Mouse (Mus musculus) ES-Bruce4 (cell line): ENCODE results near the gene Cyp27b1. TPM values are rescaled to one million over a fixed set of nuclear protein-coding genes. Genes with fewer than 3 reads are reported as not detected.
A peak's percentile ranks its signal among the peaks of the same experiment; 100 is the strongest.

Experiments
- H3K27ac ChIP-seq: 2 replicates; pipeline ENCODE4 v1.5.1; 2012; ENCODE audit warnings: low read length, inconsistent platforms; ENCODE audit not compliant: insufficient read depth
- H3K27me3 ChIP-seq: 2 replicates; pipeline ENCODE4 v1.6.1; 2012; ENCODE audit warnings: mild to moderate bottlenecking, low read length, inconsistent platforms; ENCODE audit not compliant: control insufficient read depth, poor library complexity, insufficient read depth, severe bottlenecking
- H3K36me3 ChIP-seq: 2 replicates; pipeline ENCODE4 v1.6.1; 2012; ENCODE audit warnings: inconsistent platforms, mild to moderate bottlenecking, low read length, moderate library complexity; ENCODE audit not compliant: control insufficient read depth, poor library complexity, insufficient read depth, severe bottlenecking
- H3K4me1 ChIP-seq: one replicate; pipeline ENCODE4 v1.8.1; 2011; ENCODE audit warnings: low read length; ENCODE audit not compliant: control insufficient read depth, insufficient read depth
- H3K4me3 ChIP-seq: 2 replicates; pipeline ENCODE4 v1.5.1; 2011; ENCODE audit warnings: low read depth, mild to moderate bottlenecking, low read length
- H3K9ac ChIP-seq: 2 replicates; pipeline ENCODE4 v1.6.1; 2012; ENCODE audit warnings: low read depth, mild to moderate bottlenecking, inconsistent platforms; ENCODE audit not compliant: poor library complexity, severe bottlenecking
- H3K9me3 ChIP-seq: replicated peaks from 2 replicates; pipeline ENCODE4 v1.6.1; 2012; ENCODE audit warnings: mild to moderate bottlenecking, low read length, inconsistent platforms; ENCODE audit not compliant: control insufficient read depth, poor library complexity, insufficient read depth, severe bottlenecking
- CTCF ChIP-seq: IDR thresholded peaks from one replicate; pipeline ENCODE4 v1.8.1; 2011; ENCODE audit warnings: low read depth, low read length
- EP300 ChIP-seq: IDR thresholded peaks from 2 replicates; pipeline ENCODE4 v1.6.1; 2011; ENCODE audit warnings: low read depth, low read length; ENCODE audit not compliant: insufficient read depth
- POLR2A ChIP-seq: IDR thresholded peaks from one replicate; pipeline ENCODE4 v1.8.1; 2011; ENCODE audit warnings: low read length; ENCODE audit not compliant: insufficient read depth
- polyA plus RNA-seq: library from polyadenylated mRNA; stranded (reverse); fragments of >200 nt; gene quantifications from 2 replicates; pipeline ENCODE4 v1.2.4, GENCODE M21; 2011; ENCODE audit warnings: low read depth; ENCODE audit not compliant: missing spikeins, insufficient read depth, insufficient read length

Cyp27b1 gene
- polyA plus RNA-seq, 1 experiment = 0.42 TPM

DNA sequence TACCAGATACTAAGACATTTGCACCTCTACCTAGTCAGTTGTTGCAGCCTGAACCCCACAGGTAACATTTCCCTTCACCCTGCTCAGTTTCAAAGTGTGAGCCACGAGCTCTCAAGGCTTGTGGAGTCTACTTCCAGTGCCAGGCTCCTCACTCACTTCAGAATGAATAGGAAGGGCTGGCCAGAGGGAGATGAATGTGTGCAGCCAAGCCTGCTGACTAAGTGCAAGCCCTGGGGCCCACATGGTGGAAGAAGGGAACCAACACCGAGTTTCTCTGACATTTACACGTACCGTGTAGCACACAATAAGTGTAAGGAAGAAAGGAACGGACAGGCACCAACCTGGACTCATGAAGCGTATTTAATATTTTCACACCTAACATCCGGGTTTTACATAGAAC lies 44.2 kb upstream of the Cyp27b1 start:
- Histone ChIP-seq H3K36me3 (no peaks in the 10 kb centered on the region), H3K27me3 (no peaks in the 10 kb centered on the region), H3K27ac (no peak overlapping the region), H3K4me3 (no peak overlapping the region), H3K9ac (no peak overlapping the region), H3K9me3 (no peaks in the 10 kb centered on the region), H3K4me1 (no peaks in the 10 kb centered on the region)
- TF ChIP-seq POLR2A = no peak
- no peak for TF ChIP-seq CTCF
- TF ChIP-seq EP300 = no peak

DNA sequence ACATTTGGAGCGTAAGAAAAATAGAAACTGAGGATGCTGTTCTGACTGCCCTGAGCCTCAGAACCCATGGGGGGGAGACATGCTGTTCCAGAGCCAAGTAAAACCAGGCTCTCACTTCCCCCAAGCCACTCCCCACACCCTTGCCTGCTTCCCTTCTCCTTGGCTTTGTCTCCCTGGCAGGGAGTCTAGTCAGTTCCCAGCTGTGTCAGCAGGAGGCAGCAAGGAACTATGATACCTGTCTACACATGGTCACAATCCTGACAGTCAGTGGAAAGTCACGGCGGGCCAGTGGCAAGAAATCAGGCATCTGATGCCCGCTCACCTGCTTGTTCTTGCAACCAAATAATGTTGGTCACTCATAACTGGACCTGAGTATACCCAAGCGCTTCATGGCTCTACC lies 31.6 kb upstream of the Cyp27b1 start:
- TF ChIP-seq CTCF (peak; percentile 47), EP300 (no peak), POLR2A (no peak)
- no peaks in the 10 kb centered on the region for H3K36me3 ChIP-seq
- H3K4me3 ChIP-seq = no peak overlapping the region
- H3K9ac ChIP-seq = no peak overlapping the region
- H3K27ac ChIP-seq = no peak overlapping the region
- H3K4me1 ChIP-seq = no peaks in the 10 kb centered on the region
- no peaks in the 10 kb centered on the region for H3K27me3 ChIP-seq
- H3K9me3 ChIP-seq = no peaks in the 10 kb centered on the region

DNA sequence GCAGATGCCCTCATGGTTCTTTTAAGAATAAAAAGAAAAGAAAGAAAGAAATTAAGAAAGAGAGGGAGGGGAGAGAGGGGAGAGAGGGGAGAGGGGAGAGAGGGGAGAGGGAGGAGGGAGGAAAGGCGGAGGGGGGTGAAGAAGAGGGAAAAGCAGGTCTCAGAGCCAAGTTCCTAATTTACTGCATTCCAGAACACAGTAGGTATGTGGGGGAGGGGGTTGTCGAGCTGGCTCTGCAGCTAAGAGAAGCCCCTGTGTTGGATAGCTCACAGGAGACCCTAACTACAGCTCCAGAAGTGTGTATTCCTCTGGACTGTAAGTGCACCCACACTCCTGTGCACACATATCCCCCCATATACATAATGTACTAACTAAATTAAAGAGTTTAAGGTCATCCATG lies 31.0 kb upstream of the Cyp27b1 start:
- TF ChIP-seq POLR2A = no peak
- TF ChIP-seq CTCF = no peak
- no peak for TF ChIP-seq EP300

DNA sequence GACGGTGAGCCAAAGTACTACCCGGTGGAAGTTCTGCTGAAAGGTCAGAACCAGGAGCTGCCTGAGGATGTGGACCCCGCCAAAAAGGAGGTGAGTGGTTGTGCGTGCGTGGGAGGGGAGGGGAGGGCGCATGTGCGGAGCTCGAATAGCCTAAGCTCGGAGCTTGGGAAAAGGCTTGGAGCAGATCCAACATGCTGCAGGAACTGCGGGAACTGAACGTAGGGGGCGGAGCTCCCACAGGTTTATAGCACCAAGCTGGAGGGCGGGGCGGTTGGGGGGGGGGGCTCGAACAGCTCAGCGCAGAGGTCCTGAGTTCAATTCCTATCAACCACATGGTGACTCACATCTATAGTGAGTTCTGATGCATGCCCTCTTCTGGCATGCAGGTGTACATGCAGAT lies 29.6 kb upstream of the Cyp27b1 start:
- TF ChIP-seq EP300 = no peak
- no peak for TF ChIP-seq POLR2A
- no peak for TF ChIP-seq CTCF

More for the DNA sequence above, 31.0 kb upstream of the Cyp27b1 start:
- no peaks in the 10 kb centered on the region for H3K36me3 ChIP-seq
- no peak overlapping the region for H3K9ac ChIP-seq
- H3K9me3 ChIP-seq = no peaks in the 10 kb centered on the region
- H3K27ac ChIP-seq = no peak overlapping the region
- H3K4me3 ChIP-seq = no peak overlapping the region
- H3K4me1 ChIP-seq = no peaks in the 10 kb centered on the region
- no peaks in the 10 kb centered on the region for H3K27me3 ChIP-seq

DNA sequence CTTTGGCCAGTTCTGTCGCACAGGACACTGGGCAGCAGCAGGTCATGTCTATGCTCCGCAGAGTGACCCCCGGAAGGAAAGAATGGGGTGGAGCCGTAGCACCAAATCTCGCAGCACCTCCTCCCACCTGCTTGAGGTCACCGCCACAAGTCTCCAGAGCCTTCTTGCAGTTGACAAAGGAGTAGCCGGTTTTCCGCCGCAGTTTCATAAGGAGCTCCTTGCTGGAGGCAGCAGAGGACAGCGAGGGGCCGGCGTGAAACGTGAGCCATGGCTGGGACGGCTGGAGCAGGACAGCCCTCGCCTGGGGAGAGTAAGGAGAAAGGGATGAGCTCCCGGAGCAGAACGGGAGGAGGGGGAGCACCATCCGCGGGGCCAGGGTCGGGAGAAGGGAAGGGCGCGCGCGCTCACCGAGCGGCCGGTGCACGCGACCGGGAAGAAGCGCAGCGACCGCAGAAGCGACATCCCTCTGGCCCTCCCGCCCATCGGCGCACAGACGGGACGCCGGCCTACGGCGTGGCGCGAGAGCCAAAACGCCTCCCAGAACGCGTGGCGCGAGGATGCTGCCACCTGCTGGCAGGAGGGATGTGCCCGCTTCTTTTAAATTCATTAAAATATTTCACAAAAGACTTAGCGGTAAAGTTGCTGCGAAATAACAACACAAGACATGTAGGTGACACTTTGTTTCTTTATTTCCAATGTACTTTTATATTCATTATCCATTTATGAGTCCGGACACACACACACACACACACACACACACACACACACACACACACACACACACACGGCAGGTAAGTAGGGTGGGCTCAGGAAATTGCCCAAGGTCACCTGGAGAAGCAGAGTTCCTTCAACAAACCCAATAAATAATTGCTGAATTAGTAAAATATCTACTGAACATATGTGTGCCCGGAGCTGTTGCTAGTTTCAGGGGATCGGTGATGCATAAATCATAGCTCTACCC lies 17.4 kb upstream of the Cyp27b1 start, which contains the start of gene Tsfm:
Gene Tsfm, minus strand, starts transcription at position 505 of the 961 bp plus-strand sequence.
- peak within 1 kb of the TSS; percentile 79 for H3K9ac ChIP-seq
- H3K27me3 ChIP-seq = no peaks in the 10 kb centered on the region
- H3K27ac ChIP-seq = 0 out of 2 replicates have a peak within 1 kb of the TSS, but pooled peaks have one; percentile 4
- peaks cover 21% of the 10 kb centered on the region for H3K36me3 ChIP-seq
- H3K9me3 ChIP-seq = no peaks in the 10 kb centered on the region
- no peaks in the 10 kb centered on the region for H3K4me1 ChIP-seq
- peak within 1 kb of the TSS; percentile 93 for H3K4me3 ChIP-seq
- peak; percentile 66; the same call in 1 of the 2 replicates for TF ChIP-seq EP300
- no peak for TF ChIP-seq POLR2A
- TF ChIP-seq CTCF = peak; percentile 86

More for the DNA sequence above, 29.6 kb upstream of the Cyp27b1 start:
- no peaks in the 10 kb centered on the region for H3K36me3 ChIP-seq
- no peak overlapping the region for H3K4me3 ChIP-seq
- no peak overlapping the region for H3K9ac ChIP-seq
- no peaks in the 10 kb centered on the region for H3K9me3 ChIP-seq
- no peaks in the 10 kb centered on the region for H3K27me3 ChIP-seq
- H3K27ac ChIP-seq = no peak overlapping the region
- no peaks in the 10 kb centered on the region for H3K4me1 ChIP-seq

DNA sequence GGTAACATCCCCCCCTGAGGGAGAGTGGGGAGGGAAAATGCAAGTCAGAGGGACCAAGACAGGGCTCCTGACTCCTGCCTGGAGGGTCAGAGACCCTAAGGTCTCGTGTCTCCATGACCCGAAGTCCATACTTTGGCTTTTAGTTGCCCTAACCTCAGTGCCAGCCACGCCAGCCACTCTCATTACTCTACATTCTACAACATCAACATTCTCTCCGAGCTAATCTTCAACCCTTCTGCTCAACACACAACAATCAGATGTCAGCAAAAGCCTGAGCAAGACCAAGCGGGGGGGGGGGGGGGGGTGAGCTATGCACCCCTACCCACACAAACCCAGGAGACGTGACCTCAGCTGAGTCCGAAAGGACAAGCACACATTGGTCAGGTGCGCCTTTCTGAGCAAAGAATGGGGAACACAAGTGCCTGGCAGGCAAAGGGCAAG lies 14.7 kb upstream of the Cyp27b1 start:
- no peak for TF ChIP-seq EP300
- no peak for TF ChIP-seq POLR2A
- no peak for TF ChIP-seq CTCF
- no peak overlapping the region for H3K27ac ChIP-seq
- H3K36me3 ChIP-seq = peaks cover 5% of the 10 kb centered on the region
- no peak overlapping the region for H3K9ac ChIP-seq
- H3K4me1 ChIP-seq = no peaks in the 10 kb centered on the region
- no peak overlapping the region for H3K4me3 ChIP-seq
- H3K27me3 ChIP-seq = no peaks in the 10 kb centered on the region
- H3K9me3 ChIP-seq = no peaks in the 10 kb centered on the region
